9 mouse cellular contexts compared by ENCODE assay signal in genomic region chr3:106483297-106483696, GRCm38 (mm10). TPM values are rescaled to one million over a fixed set of nuclear protein-coding genes. Genes with fewer than 3 reads are reported as not detected.
DNase-seq lines count a peak whose midpoint lies in the region; ATAC-seq and TF ChIP-seq lines count a peak whose summit lies in the region.
"Had no signal": no experiment of that assay in that cellular context is flagged by ENCODE, and none has a peak within 500 bp of the region (broad histone marks: within the 10 kb centered on the region; RNA-seq: fewer than 3 reads in every experiment).

No protein-coding gene starts in this region.

- ATAC-seq in hindbrain, embryonic 15.5 days (ENCODE audit: low FRiP score, low read depth), result no peak
- no peak for ATAC-seq in hindbrain, embryonic 13.5 days (ENCODE audit: low FRiP score)
- peak; percentile 48 for ATAC-seq in liver, embryonic 12.5 days

- no peaks in the 10 kb centered on the region for H3K9me3 ChIP-seq in hindbrain, embryonic 15.5 days
- no peaks in the 10 kb centered on the region for H3K9me3 ChIP-seq in hindbrain, embryonic 13.5 days
- no peaks in the 10 kb centered on the region for H3K9me3 ChIP-seq in MEL (replicated peaks; ENCODE audit: insufficient read depth, low read length)
- H3K9me3 ChIP-seq in liver, embryonic 12.5 days (replicated peaks), result no peaks in the 10 kb centered on the region
- H3K9me3 ChIP-seq: hindbrain, embryonic 10.5 days had no signal

- peaks cover 11% of the 10 kb centered on the region for H3K4me1 ChIP-seq in hindbrain, embryonic 15.5 days (replicated peaks)
- H3K4me1 ChIP-seq in hindbrain, embryonic 13.5 days (replicated peaks), result peaks cover 11% of the 10 kb centered on the region
- H3K4me1 ChIP-seq in MEL (ENCODE audit: control insufficient read depth in 1 of 2, insufficient read depth in 2 of 2, low read length in 2 of 2), result peaks cover 8 to 14% of the 10 kb centered on the region in 2 experiments
- H3K4me1 ChIP-seq in liver, embryonic 12.5 days, result peaks cover 25% of the 10 kb centered on the region

- WGBS in hindbrain, embryonic 15.5 days, result 76% methylated on average over 7 of the region's 7 CpGs
- 73% methylated on average over 7 of the region's 7 CpGs for WGBS in hindbrain, embryonic 13.5 days
- WGBS in liver, embryonic 12.5 days (ENCODE audit: insufficient replicate concordance), result 13% methylated on average over 7 of the region's 7 CpGs

- DNase-seq in 416B (ENCODE audit: low read depth) (peak; percentile 68), MEL (ENCODE audit: low read depth, low spot score) (peak; percentile 68)
- DNase-seq in cerebellum, adult 18-20 months, result no peak
- DNase-seq in natural killer cell, adult 2 months (ENCODE audit: low spot score in 2 of 2), result no peak
- no peak for DNase-seq in right cerebral cortex, postnatal 4 days

- TF ChIP-seq EP300 in MEL (IDR thresholded peaks at IDR 0.05; ENCODE audit: low read depth in 1 of 2, low read length in 2 of 2), result 0 out of 4 replicates have a peak, but pooled peaks of 1 of the 2 experiments have one; percentile 16

- H3K9ac ChIP-seq in hindbrain, embryonic 15.5 days, result no peak overlapping the region
- H3K9ac ChIP-seq in hindbrain, embryonic 13.5 days, result no peak overlapping the region
- H3K9ac ChIP-seq in MEL (ENCODE audit: control insufficient read depth, low read depth, low read length, poor library complexity, severe bottlenecking), result peak overlapping the region; percentile 86
- H3K9ac ChIP-seq in liver, embryonic 12.5 days, result no peak overlapping the region; the same call in 1 of the 2 replicates

- H3K27ac ChIP-seq in hindbrain, embryonic 15.5 days (replicated peaks), result no peak overlapping the region
- no peak overlapping the region for H3K27ac ChIP-seq in hindbrain, embryonic 13.5 days
- peak overlapping the region; percentile 37 for H3K27ac ChIP-seq in MEL (ENCODE audit: control insufficient read depth, low read depth, low read length)
- H3K27ac ChIP-seq in liver, embryonic 12.5 days, result peak overlapping the region; percentile 61

- no peak for TF ChIP-seq CTCF in MEL (IDR thresholded peaks at IDR 0.05 in 2 of 3, conservative IDR thresholded peaks at IDR 0.05 in 1 of 3; ENCODE audit: control insufficient read depth in 1 of 3, insufficient read depth in 1 of 3, low read depth in 2 of 3, low read length in 3 of 3, poor library complexity in 1 of 3, severe bottlenecking in 1 of 3)

- no peak overlapping the region for H3K4me3 ChIP-seq in hindbrain, embryonic 15.5 days
- no peak overlapping the region for H3K4me3 ChIP-seq in hindbrain, embryonic 13.5 days
- H3K4me3 ChIP-seq in MEL (ENCODE audit: control insufficient read depth in 1 of 2, insufficient read depth in 1 of 2, low read depth in 2 of 2, low read length in 2 of 2), result peak overlapping the region; percentile 89 to 99
- peak overlapping the region; percentile 75; the same call in 1 of the 2 replicates for H3K4me3 ChIP-seq in liver, embryonic 12.5 days

- peak overlapping the region; percentile 97; the same call in 1 of the 2 replicates for H3K4me2 ChIP-seq in hindbrain, embryonic 15.5 days
- no peak overlapping the region for H3K4me2 ChIP-seq in hindbrain, embryonic 13.5 days
- peak overlapping the region; percentile 96 for H3K4me2 ChIP-seq in liver, embryonic 12.5 days

- no peak for TF ChIP-seq RAD21 in MEL (IDR thresholded peaks at IDR 0.05; ENCODE audit: low read depth, low read length)

- TF ChIP-seq POLR2A in MEL (IDR thresholded peaks at IDR 0.05; ENCODE audit: control insufficient read depth in 1 of 2, insufficient read depth in 1 of 2, low read depth in 1 of 2, low read length in 2 of 2, poor library complexity in 1 of 2), result no peak

- H3K79me2 ChIP-seq in MEL (ENCODE audit: control insufficient read depth, insufficient read depth, low read length, poor library complexity), result no peaks in the 10 kb centered on the region; the same call in 1 of the 2 replicates

- no peaks in the 10 kb centered on the region; the same call in 1 of the 2 replicates for H3K27me3 ChIP-seq in hindbrain, embryonic 15.5 days
- peaks cover 19% of the 10 kb centered on the region; the same call in 1 of the 2 replicates for H3K27me3 ChIP-seq in hindbrain, embryonic 13.5 days
- no peaks in the 10 kb centered on the region for H3K27me3 ChIP-seq in MEL (ENCODE audit: control insufficient read depth in 1 of 2, insufficient read depth in 2 of 2, low read length in 2 of 2)
- H3K27me3 ChIP-seq in liver, embryonic 12.5 days (replicated peaks), result 0 out of 2 replicates have a peak, but pooled peaks cover 4% of the 10 kb centered on the region

- no peaks in the 10 kb centered on the region for H3K36me3 ChIP-seq in hindbrain, embryonic 15.5 days
- H3K36me3 ChIP-seq in hindbrain, embryonic 13.5 days, result no peaks in the 10 kb centered on the region
- peaks cover 0 to 10% of the 10 kb centered on the region in 2 experiments; a peak in 2 of 4 replicates for H3K36me3 ChIP-seq in MEL (ENCODE audit: control insufficient read depth in 1 of 2, insufficient read depth in 2 of 2, low read length in 2 of 2)
- no peaks in the 10 kb centered on the region for H3K36me3 ChIP-seq in liver, embryonic 12.5 days
- H3K36me3 ChIP-seq: hindbrain, embryonic 10.5 days had no signal

TF ChIP-seq in MEL, 35 proteins besides CTCF, POLR2A, EP300 and RAD21:
- TF ChIP-seq MAZ (IDR thresholded peaks at IDR 0.05; ENCODE audit: low read depth, low read length), result no peak
- 0 out of 2 replicates have a peak, but pooled peaks have one; percentile 13 for TF ChIP-seq ETS1 (IDR thresholded peaks at IDR 0.05; ENCODE audit: low read depth, low read length)
- peak; percentile 89 for TF ChIP-seq ZNF384 (IDR thresholded peaks at IDR 0.05; ENCODE audit: low read depth, low read length)
- peak; percentile 53; the same call in 1 of the 2 replicates for TF ChIP-seq ELF1 (IDR thresholded peaks at IDR 0.05; ENCODE audit: low read depth, low read length)

RNA-seq across cellular contexts. Expression of gene Dennd2d, which starts 1.1 kb away (rescaled TPM):
- polyA plus RNA-seq in hindbrain, embryonic 15.5 days (2015; fragmentation: Nextera tagmentation; extraction: Ambion mirVana), result 0.57 and 0.87 TPM in 2 replicates
- 0.17 and 0.57 TPM in 2 replicates for polyA plus RNA-seq in hindbrain, embryonic 13.5 days (2015; fragmentation: Nextera tagmentation; extraction: Ambion mirVana)
- 4.0 and 4.5 TPM in 2 replicates for total RNA-seq in MEL (2012; rRNA removed)
- 1 to 10 TPM in 1 of 2 experiments, not detected in 1; 8.0 TPM for polyA plus RNA-seq in MEL (2012; ENCODE audit: insufficient read depth in 1 of 2, insufficient read length in 2 of 2, low read depth in 1 of 2, low replicate concordance in 2 of 2, missing spikeins in 1 of 2)
- polyA plus RNA-seq in liver, embryonic 12.5 days (2016; fragmentation: Nextera tagmentation; extraction: Ambion mirVana), result 4.6 and 4.9 TPM in 2 replicates

Comparison
In these comparisons a context has a peak if more than half of its experiments do, and no peak if none do; other contexts are left out.
1. H3K27ac ChIP-seq: peak in MEL (single experiment) and liver, embryonic 12.5 days (single experiment); none in hindbrain, embryonic 15.5 days (single experiment) and hindbrain, embryonic 13.5 days (single experiment).
2. H3K4me3 ChIP-seq: peak in MEL (2 of 2) and liver, embryonic 12.5 days (single experiment); none in hindbrain, embryonic 15.5 days (single experiment) and hindbrain, embryonic 13.5 days (single experiment).
3. DNase-seq: peak in 416B (single experiment) and MEL (single experiment); none in cerebellum, adult 18-20 months (0 of 2), natural killer cell, adult 2 months (0 of 2) and right cerebral cortex, postnatal 4 days (single experiment).